Mouse (Mus musculus) liver, adult 2 months (tissue): Measurements from ENCODE around the gene Snx14.

Experiments
- CTCF ChIP-seq: fragments of 200-500 bp; IDR thresholded peaks from 2 replicates; pipeline ENCODE4 v1.5.1; 2011; ENCODE audit warnings: low read depth, low read length, control low read depth
- POLR2A ChIP-seq: fragments of 200-500 bp; IDR thresholded peaks from 2 replicates; pipeline ENCODE4 v1.6.1; 2011; ENCODE audit warnings: low read length, control low read depth; ENCODE audit not compliant: insufficient read depth; ENCODE audit errors: extremely low read depth

GRCm38 (mm10) chr9:88330316-88330715 lies 108.4 kb downstream of the Snx14 start:
- TF ChIP-seq CTCF (no peak), POLR2A (no peak)
